Comparison of ENCODE assay signal across 8 mouse cellular contexts in the genomic region with DNA sequence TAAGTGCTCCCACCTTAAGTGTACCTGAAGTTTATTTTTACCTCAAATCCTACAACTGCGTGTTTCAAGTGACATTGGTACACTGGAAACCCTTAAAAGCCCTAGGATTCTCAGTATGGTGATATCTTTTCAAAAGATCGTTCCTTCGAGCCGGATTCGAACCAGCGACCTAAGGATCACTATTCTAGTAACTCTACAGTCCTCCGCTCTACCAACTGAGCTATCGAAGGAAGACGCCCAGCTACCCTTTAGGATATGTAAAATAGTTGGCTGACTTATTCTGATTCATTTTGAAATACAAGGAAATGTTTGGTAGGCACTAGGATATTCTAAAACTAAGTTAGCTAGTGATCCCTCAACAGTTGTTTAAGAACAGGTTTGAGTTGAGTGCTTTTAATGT. TPM values are rescaled to one million over a fixed set of nuclear protein-coding genes. Genes with fewer than 3 reads are reported as not detected.
A peak's percentile ranks its signal among the peaks of the same experiment; 100 is the strongest.
DNase-seq lines count a peak whose midpoint lies in the region; ATAC-seq lines count a peak whose summit lies in the region.

No protein-coding gene starts in this region.

- no peaks in the 10 kb centered on the region for H3K9me3 ChIP-seq in embryonic facial prominence, embryonic 11.5 days (replicated peaks; ENCODE audit: control insufficient read depth, low read length)
- no peaks in the 10 kb centered on the region for H3K9me3 ChIP-seq in hindbrain, embryonic 14.5 days (ENCODE audit: control insufficient read depth, low read length)
- no peaks in the 10 kb centered on the region for H3K9me3 ChIP-seq in midbrain, embryonic 14.5 days (ENCODE audit: control insufficient read depth, low read length)

- intact Hi-C loops in left cerebral cortex, postnatal 25 days (cut with DNase I) = no loop called here

- WGBS in embryonic facial prominence, embryonic 11.5 days = 3% methylated on average over 9 of the region's 9 CpGs
- WGBS in hindbrain, embryonic 14.5 days = 2% methylated on average over 9 of the region's 9 CpGs
- WGBS in midbrain, embryonic 14.5 days = 3% methylated on average over 9 of the region's 9 CpGs

- peak; percentile 29 for DNase-seq in gastrocnemius, postnatal 10 days
- no peak for DNase-seq in gastrocnemius, adult 8-10 months (ENCODE audit: low spot score in 2 of 2)
- peak; percentile 61 for DNase-seq in T-cell, adult 2 months (ENCODE audit: low spot score)
- peak; percentile 90 for DNase-seq in embryonic facial prominence, embryonic 11.5 days (ENCODE audit: low spot score)
- peak; percentile 82 for DNase-seq in hindbrain, embryonic 14.5 days (ENCODE audit: low spot score)
- DNase-seq in left cerebral cortex, postnatal 25 days (ENCODE audit: low spot score in 2 of 2) = peak; percentile 70 to 87
- peak; percentile 75 for DNase-seq in midbrain, embryonic 14.5 days
- DNase-seq in thymus, postnatal 36 days = peak; percentile 50 to 54

- H3K4me2 ChIP-seq in embryonic facial prominence, embryonic 11.5 days (ENCODE audit: low read depth, low read length) = no peak overlapping the region; the same call in 1 of the 2 replicates
- H3K4me2 ChIP-seq in hindbrain, embryonic 14.5 days (replicated peaks) = peak overlapping the region; percentile 94; the same call in 1 of the 2 replicates
- peak overlapping the region; percentile 92; the same call in 1 of the 2 replicates for H3K4me2 ChIP-seq in midbrain, embryonic 14.5 days (ENCODE audit: low read length)

- H3K4me3 ChIP-seq in embryonic facial prominence, embryonic 11.5 days (ENCODE audit: low read depth, low read length) = no peak overlapping the region
- no peak overlapping the region for H3K4me3 ChIP-seq in hindbrain, embryonic 14.5 days (replicated peaks; ENCODE audit: low read length)
- no peak overlapping the region for H3K4me3 ChIP-seq in midbrain, embryonic 14.5 days (replicated peaks; ENCODE audit: low read depth, low read length)

- H3K27me3 ChIP-seq in embryonic facial prominence, embryonic 11.5 days (ENCODE audit: control insufficient read depth, insufficient read depth, low read length) = no peaks in the 10 kb centered on the region
- no peaks in the 10 kb centered on the region for H3K27me3 ChIP-seq in hindbrain, embryonic 14.5 days (ENCODE audit: control insufficient read depth, insufficient read depth, low read length)
- H3K27me3 ChIP-seq in midbrain, embryonic 14.5 days (ENCODE audit: control insufficient read depth, insufficient read depth, low read length) = no peaks in the 10 kb centered on the region

- ATAC-seq in embryonic facial prominence, embryonic 11.5 days (replicated peaks; ENCODE audit: insufficient number of reproducible peaks, low FRiP score, low TSS enrichment, low read depth) = no peak
- no peak for ATAC-seq in hindbrain, embryonic 14.5 days (ENCODE audit: low FRiP score)
- ATAC-seq in midbrain, embryonic 14.5 days (ENCODE audit: low FRiP score, low TSS enrichment) = no peak

- H3K36me3 ChIP-seq in embryonic facial prominence, embryonic 11.5 days (replicated peaks; ENCODE audit: control insufficient read depth, insufficient read depth, low read depth, low read length) = no peaks in the 10 kb centered on the region; the same call in 1 of the 2 replicates
- H3K36me3 ChIP-seq in hindbrain, embryonic 14.5 days (replicated peaks; ENCODE audit: control insufficient read depth, insufficient read depth) = peaks cover 18% of the 10 kb centered on the region
- peaks cover 13% of the 10 kb centered on the region for H3K36me3 ChIP-seq in midbrain, embryonic 14.5 days (ENCODE audit: control insufficient read depth, insufficient read depth, low read length)

- H3K4me1 ChIP-seq in embryonic facial prominence, embryonic 11.5 days (ENCODE audit: control insufficient read depth, insufficient read depth, low read length) = no peaks in the 10 kb centered on the region; the same call in 1 of the 2 replicates
- H3K4me1 ChIP-seq in hindbrain, embryonic 14.5 days (replicated peaks; ENCODE audit: control insufficient read depth, insufficient read depth, low read length) = peaks cover 21% of the 10 kb centered on the region
- H3K4me1 ChIP-seq in midbrain, embryonic 14.5 days (ENCODE audit: control insufficient read depth, insufficient read depth, low read length) = peaks cover 16% of the 10 kb centered on the region

- H3K27ac ChIP-seq in embryonic facial prominence, embryonic 11.5 days (replicated peaks; ENCODE audit: low read depth, low read length) = no peak overlapping the region
- no peak overlapping the region for H3K27ac ChIP-seq in hindbrain, embryonic 14.5 days
- H3K27ac ChIP-seq in midbrain, embryonic 14.5 days (replicated peaks; ENCODE audit: low read depth, low read length) = no peak overlapping the region

- H3K9ac ChIP-seq in embryonic facial prominence, embryonic 11.5 days (replicated peaks; ENCODE audit: low read length) = no peak overlapping the region
- H3K9ac ChIP-seq in hindbrain, embryonic 14.5 days = no peak overlapping the region
- H3K9ac ChIP-seq in midbrain, embryonic 14.5 days (replicated peaks; ENCODE audit: low read length) = no peak overlapping the region

RNA-seq across cellular contexts. Expression of a gene that starts 1.8 kb away (rescaled TPM):
- 1 to 10 TPM; 4.8 to 5.3 TPM for total RNA-seq in gastrocnemius, postnatal 10 days (2021)
- total RNA-seq in gastrocnemius, adult 8-10 months (2022) = 1 to 10 TPM; 3.2 to 4.8 (median 4.0) TPM
- polyA plus RNA-seq in embryonic facial prominence, embryonic 11.5 days (2014; fragmentation: Nextera tagmentation; extraction: Ambion mirVana) = 15.0 and 16.2 TPM in 2 replicates
- polyA plus RNA-seq in hindbrain, embryonic 14.5 days (2014; fragmentation: Nextera tagmentation; extraction: Ambion mirVana) = 8.5 and 8.9 TPM in 2 replicates
- total RNA-seq in left cerebral cortex, postnatal 25 days (2021) = 1 to 10 TPM; 8.3 to 8.9 TPM
- 9.3 and 9.9 TPM in 2 replicates for polyA plus RNA-seq in midbrain, embryonic 14.5 days (2014; fragmentation: Nextera tagmentation; extraction: Ambion mirVana)

RNA-seq across cellular contexts. Expression of a gene that starts 40.2 kb away (rescaled TPM):
- not detected for total RNA-seq in gastrocnemius, postnatal 10 days (2021)
- total RNA-seq in gastrocnemius, adult 8-10 months (2022) = not detected
- polyA plus RNA-seq in embryonic facial prominence, embryonic 11.5 days (2014; fragmentation: Nextera tagmentation; extraction: Ambion mirVana) = 0.24 and 0.35 TPM in 2 replicates
- 0.05 TPM in 1 of 2 replicates, not detected in the other for polyA plus RNA-seq in hindbrain, embryonic 14.5 days (2014; fragmentation: Nextera tagmentation; extraction: Ambion mirVana)
- total RNA-seq in left cerebral cortex, postnatal 25 days (2021) = not detected
- polyA plus RNA-seq in midbrain, embryonic 14.5 days (2014; fragmentation: Nextera tagmentation; extraction: Ambion mirVana) = 0.09 TPM in 1 of 2 replicates, not detected in the other

RNA-seq across cellular contexts. Expression of a gene that starts 56.5 kb away (rescaled TPM):
- 10 to 100 TPM; 13.2 to 20.8 TPM for total RNA-seq in gastrocnemius, postnatal 10 days (2021)
- total RNA-seq in gastrocnemius, adult 8-10 months (2022) = 10 to 100 TPM in 1 of 4 experiments, 1 to 10 TPM in 3; 7.2 to 11.7 (median 8.3) TPM
- 72.4 and 76.2 TPM in 2 replicates for polyA plus RNA-seq in embryonic facial prominence, embryonic 11.5 days (2014; fragmentation: Nextera tagmentation; extraction: Ambion mirVana)
- polyA plus RNA-seq in hindbrain, embryonic 14.5 days (2014; fragmentation: Nextera tagmentation; extraction: Ambion mirVana) = 48.8 and 52.0 TPM in 2 replicates
- total RNA-seq in left cerebral cortex, postnatal 25 days (2021) = 10 to 100 TPM; 35.1 to 36.5 TPM
- polyA plus RNA-seq in midbrain, embryonic 14.5 days (2014; fragmentation: Nextera tagmentation; extraction: Ambion mirVana) = 41.2 and 64.4 TPM in 2 replicates

Comparison
In these comparisons a context has a peak if more than half of its experiments do, and no peak if none do; other contexts are left out.
1. DNase-seq: peak in gastrocnemius, postnatal 10 days (single experiment), T-cell, adult 2 months (single experiment), embryonic facial prominence, embryonic 11.5 days (single experiment), hindbrain, embryonic 14.5 days (single experiment), left cerebral cortex, postnatal 25 days (2 of 2), midbrain, embryonic 14.5 days (single experiment) and thymus, postnatal 36 days (2 of 2); none in gastrocnemius, adult 8-10 months (0 of 2).